Mouse (Mus musculus) G1E-ER4 (cell line): Measurements from ENCODE around the gene Cdk5rap3. TPM values are rescaled to one million over a fixed set of nuclear protein-coding genes. Genes with fewer than 3 reads are reported as not detected.

Source experiments
- GATA1 ChIP-seq: IDR thresholded peaks from one replicate; pipeline ENCODE4 v1.8.0; 2012; ENCODE audit warnings: low read length, inconsistent platforms
- polyA plus RNA-seq: library from polyadenylated mRNA; stranded (reverse); fragments of >175 nt; gene quantifications from 2 replicates; pipeline ENCODE4 v1.2.3, GENCODE M21; 2012

Cdk5rap3 gene
- polyA plus RNA-seq, 1 experiment = 66.3 TPM

DNA sequence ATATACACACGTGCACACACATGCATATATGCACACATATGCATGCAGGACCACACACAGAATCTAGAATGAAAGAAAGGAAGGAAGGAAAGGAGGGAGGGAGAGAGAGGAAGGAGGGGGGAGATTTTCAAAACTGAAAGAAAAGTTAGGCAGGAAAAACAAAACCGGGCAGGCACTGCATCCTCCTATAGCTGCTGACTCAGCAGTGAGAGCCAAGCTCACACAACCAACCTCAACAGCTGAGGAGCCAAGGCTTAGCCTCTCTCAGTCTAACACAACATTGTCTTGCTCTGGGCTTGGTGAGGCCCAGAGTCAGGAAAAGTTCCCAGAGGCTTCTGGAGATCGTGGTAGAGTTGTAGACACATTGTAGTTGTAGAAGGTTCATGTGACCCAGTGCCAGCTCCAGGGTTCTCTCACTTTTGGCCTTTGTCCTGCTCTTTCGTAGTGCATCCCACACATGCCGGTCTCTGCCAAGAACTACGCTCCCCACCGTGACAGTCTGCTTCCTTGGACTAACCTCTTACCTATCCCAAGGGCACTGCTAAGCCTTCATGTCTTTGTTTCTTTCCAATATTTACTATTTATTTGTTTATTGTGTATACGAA is 29.3 kb downstream of the Cdk5rap3 start:
- TF ChIP-seq GATA1 = no peak

GRCm38 (mm10) chr11:96885901-96886340 is 30.4 kb downstream of the Cdk5rap3 start:
- no peak for TF ChIP-seq GATA1

DNA sequence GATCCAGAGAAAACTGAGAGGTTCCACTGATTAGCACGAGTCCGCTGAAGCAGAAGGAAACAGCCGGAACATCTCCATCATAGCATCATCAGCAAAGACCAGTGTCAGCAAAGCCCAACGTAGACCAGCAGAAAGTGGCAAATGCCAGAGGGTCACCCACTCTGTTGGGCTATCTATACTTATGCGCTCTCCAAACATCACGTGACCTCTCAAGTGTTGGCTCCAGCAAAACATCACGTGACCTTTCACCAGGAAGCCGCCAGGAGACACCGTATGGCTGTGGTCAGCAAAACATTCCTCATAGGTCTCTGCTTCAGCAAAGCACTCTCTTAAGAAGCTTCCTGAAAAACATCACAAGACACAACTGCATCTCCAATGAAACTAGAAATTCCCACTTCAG is 36.0 kb downstream of the Cdk5rap3 start:
- no peak for TF ChIP-seq GATA1

GRCm38 (mm10) chr11:96879359-96879758 is 36.9 kb downstream of the Cdk5rap3 start:
- no peak for TF ChIP-seq GATA1

GRCm38 (mm10) chr11:96878715-96879114 is 37.6 kb downstream of the Cdk5rap3 start:
- TF ChIP-seq GATA1 = no peak

- no peak for TF ChIP-seq GATA1
Observed at GRCm38 (mm10) chr11:96877071-96877470, 39.2 kb downstream of the Cdk5rap3 start.

DNA sequence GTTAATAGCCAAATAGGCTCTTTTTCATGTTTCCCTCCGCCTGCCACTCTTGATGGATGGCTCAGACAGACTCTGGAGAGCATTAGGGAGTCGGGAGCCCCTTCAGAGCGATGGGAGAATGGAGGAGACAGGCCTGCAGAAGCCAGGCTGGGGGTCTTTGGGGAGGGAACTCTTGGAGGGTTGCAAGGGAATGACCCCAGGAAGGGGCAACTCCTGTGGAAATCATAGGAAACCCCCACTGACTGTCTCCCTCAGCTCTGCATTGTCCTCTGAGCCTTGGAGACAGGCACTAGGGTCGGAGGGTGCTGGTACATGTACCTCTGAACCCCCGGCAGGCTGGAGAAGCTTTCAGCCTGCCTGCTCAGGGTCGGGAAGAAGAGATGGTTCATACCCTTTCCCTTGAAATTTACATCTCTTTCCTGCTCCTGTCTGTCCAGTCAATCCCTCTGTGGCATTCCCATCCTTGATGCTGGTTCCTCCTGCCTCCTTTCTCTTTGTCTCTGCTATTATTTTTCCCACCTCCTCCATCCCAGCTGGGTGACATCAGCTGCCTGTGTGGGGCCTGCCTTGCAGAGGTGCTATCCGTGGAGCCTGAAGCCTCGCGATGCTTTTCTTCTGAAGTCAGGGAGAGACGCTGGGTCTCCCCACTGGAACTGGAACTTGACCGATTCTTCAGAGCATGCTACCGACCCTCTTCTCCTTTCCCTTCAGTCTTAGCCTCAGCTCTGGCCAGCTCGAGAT is 39.8 kb downstream of the Cdk5rap3 start:
- TF ChIP-seq GATA1 = no peak

DNA sequence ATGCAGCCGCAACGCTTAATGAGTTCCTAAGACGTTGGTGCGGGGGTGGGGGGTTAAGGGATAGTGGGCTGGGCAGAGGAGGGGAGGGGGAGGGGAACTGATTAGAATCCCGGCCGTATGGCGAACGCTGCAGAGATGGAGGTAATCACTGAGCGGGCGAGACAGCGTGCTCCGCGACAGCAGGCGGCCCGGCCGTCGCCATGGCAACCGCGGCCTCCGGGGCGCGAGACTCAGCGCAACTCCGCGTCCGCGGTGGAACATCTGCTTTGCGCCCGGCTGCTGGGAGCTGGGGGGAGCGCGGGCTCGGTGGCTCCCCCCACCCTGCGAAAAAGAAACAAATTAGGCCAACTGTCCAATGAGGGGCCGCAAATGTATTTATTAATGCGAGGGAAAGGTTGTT is 40.6 kb downstream of the Cdk5rap3 start:
- no peak for TF ChIP-seq GATA1

- no peak for TF ChIP-seq GATA1
Observed at GRCm38 (mm10) chr11:96875270-96875669, 41.0 kb downstream of the Cdk5rap3 start.

GRCm38 (mm10) chr11:96873601-96874140 is 42.6 kb downstream of the Cdk5rap3 start:
- TF ChIP-seq GATA1 = no peak

GRCm38 (mm10) chr11:96872441-96873379 is 43.6 kb downstream of the Cdk5rap3 start:
- no peak for TF ChIP-seq GATA1

- no peak for TF ChIP-seq GATA1
Observed at GRCm38 (mm10) chr11:96867149-96867548, 49.1 kb downstream of the Cdk5rap3 start.

- TF ChIP-seq GATA1 = no peak
Observed at GRCm38 (mm10) chr11:96863206-96863995, 52.9 kb downstream of the Cdk5rap3 start.

DNA sequence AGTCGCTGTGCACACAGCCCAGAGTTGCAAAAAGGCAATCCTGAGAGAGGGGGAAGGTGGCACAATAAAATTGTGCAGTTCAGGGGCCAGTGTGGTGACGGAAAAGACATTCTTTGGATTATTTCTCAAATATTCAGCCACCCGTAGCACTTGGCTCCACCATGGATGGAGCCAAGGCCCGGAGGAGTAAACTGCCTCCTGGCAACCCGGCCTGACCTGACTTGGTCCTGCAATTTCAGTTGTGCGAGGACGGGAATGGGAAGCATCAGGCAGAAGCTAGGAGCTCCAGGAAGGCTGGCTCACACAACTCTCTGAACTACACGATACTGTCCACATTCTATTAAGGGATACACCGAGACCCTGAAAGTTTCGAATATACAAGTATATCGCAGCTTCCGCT is 53.8 kb downstream of the Cdk5rap3 start:
- TF ChIP-seq GATA1 = no peak

GRCm38 (mm10) chr11:96861878-96862289 is 54.4 kb downstream of the Cdk5rap3 start:
- TF ChIP-seq GATA1 = no peak
